Mouse (Mus musculus) limb, embryonic 12.5 days (tissue): ENCODE results near the gene Asgr2. TPM values are rescaled to one million over a fixed set of nuclear protein-coding genes. Genes with fewer than 3 reads are reported as not detected.

Source experiments
- ATAC-seq: fragments of 200-750 bp; cut with Nextera tagmentation; 2 replicates; pipeline ENCODE4 v1.8.0; 2017; ENCODE audit warnings: low read depth, moderate TSS enrichment; ENCODE audit not compliant: insufficient number of reproducible peaks, insufficient read depth, low FRiP score, low TSS enrichment
- H3K27ac ChIP-seq: fragments of 300-500 bp; sonication (generic); 2 replicates; pipeline ENCODE4 v1.5.1; 2016; ENCODE audit warnings: mild to moderate bottlenecking, moderate library complexity
- H3K27me3 ChIP-seq: fragments of 300-500 bp; sonication (generic); 2 replicates; pipeline ENCODE4 v1.6.1; 2016; ENCODE audit warnings: mild to moderate bottlenecking, moderate library complexity
- H3K36me3 ChIP-seq: fragments of 300-500 bp; sonication (generic); 2 replicates; pipeline ENCODE4 v1.6.1; 2016; ENCODE audit warnings: mild to moderate bottlenecking, moderate library complexity
- H3K4me1 ChIP-seq: fragments of 300-500 bp; sonication (generic); replicated peaks from 2 replicates; pipeline ENCODE4 v1.6.1; 2016
- H3K4me2 ChIP-seq: fragments of 300-500 bp; sonication (generic); 2 replicates; pipeline ENCODE4 v1.6.1; 2016; ENCODE audit warnings: mild to moderate bottlenecking, moderate library complexity
- H3K4me3 ChIP-seq: fragments of 300-500 bp; sonication (generic); replicated peaks from 2 replicates; pipeline ENCODE4 v1.5.1; 2016; ENCODE audit warnings: mild to moderate bottlenecking
- H3K9ac ChIP-seq: fragments of 300-500 bp; sonication (generic); replicated peaks from 2 replicates; pipeline ENCODE4 v1.6.1; 2016; ENCODE audit warnings: mild to moderate bottlenecking, moderate library complexity
- H3K9me3 ChIP-seq: fragments of 300-500 bp; sonication (generic); 2 replicates; pipeline ENCODE4 v1.6.1; 2016; ENCODE audit warnings: mild to moderate bottlenecking, moderate library complexity
- WGBS: fragments of 180-500 bp; shearing (Covaris S2); methylation state at CpG from one replicate; pipeline ENCODE4 v1.1.7; 2016; 5-methylcytosine and 5-hydroxymethylcytosine counted together
- polyA plus RNA-seq: library from polyadenylated mRNA; unstranded; fragments of >200 nt; fragmentation: Nextera tagmentation; extraction: Ambion mirVana; gene quantifications from 2 replicates; pipeline ENCODE4 v1.2.1, GENCODE M21; 2016

The Asgr2 gene
- polyA plus RNA-seq, 1 experiment from 2014 or later: not detected

DNA sequence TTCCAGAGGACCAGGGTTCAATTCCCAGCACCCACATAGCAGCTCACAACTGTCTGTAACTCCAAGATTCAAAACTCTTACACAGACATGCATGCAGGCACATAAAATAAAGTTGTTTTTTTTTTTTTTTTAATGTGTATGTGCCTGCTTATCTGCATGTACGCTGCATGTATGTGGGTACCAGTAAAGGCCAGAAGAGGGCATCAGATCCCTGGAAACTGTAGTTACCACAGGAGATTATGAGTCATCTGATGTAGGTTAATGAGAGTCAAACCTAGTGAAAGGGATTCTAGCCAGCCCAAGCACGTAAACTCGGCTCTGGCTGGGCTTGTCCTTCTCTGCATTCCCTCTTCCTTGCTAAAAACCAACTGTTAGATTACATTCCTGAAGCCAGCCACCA lies 58.6 kb downstream of the Asgr2 start:
- no peaks in the 10 kb centered on the region for H3K36me3 ChIP-seq
- no peak for ATAC-seq
- 66% methylated on average over 3 of the region's 3 CpGs for WGBS
- H3K4me2 ChIP-seq: no peak overlapping the region
- H3K4me3 ChIP-seq: no peak overlapping the region
- no peak overlapping the region for H3K9ac ChIP-seq
- no peaks in the 10 kb centered on the region for H3K27me3 ChIP-seq
- no peaks in the 10 kb centered on the region for H3K9me3 ChIP-seq
- H3K27ac ChIP-seq: no peak overlapping the region
- H3K4me1 ChIP-seq: no peaks in the 10 kb centered on the region

Other genes with a start within 250 kb of the Asgr2 start
- 111 and 120 TPM in 2 replicates for gene Plscr3, start 246.3 kb upstream of the Asgr2 start, polyA plus RNA-seq
- gene Tnk1, start 233.9 kb upstream of the Asgr2 start, polyA plus RNA-seq: 1.6 and 2.3 TPM in 2 replicates
- gene Tmem95, start 214.6 kb upstream of the Asgr2 start, polyA plus RNA-seq: not detected in 2 replicates
- 3.7 and 4.4 TPM in 2 replicates for gene Kctd11, start 211.2 kb upstream of the Asgr2 start, polyA plus RNA-seq
- gene Acap1, start 197.1 kb upstream of the Asgr2 start, polyA plus RNA-seq: 0.90 and 1.5 TPM in 2 replicates
- gene 2810408A11Rik, start 191.7 kb upstream of the Asgr2 start, polyA plus RNA-seq: 30.4 and 32.8 TPM in 2 replicates
- 10.9 and 12.7 TPM in 2 replicates for gene Neurl4, start 191.6 kb upstream of the Asgr2 start, polyA plus RNA-seq
- 92.0 and 93.5 TPM in 2 replicates for gene Gps2, start 178.8 kb upstream of the Asgr2 start, polyA plus RNA-seq
- 1,762 and 1,851 TPM in 2 replicates for gene Eif5a, start 170.7 kb upstream of the Asgr2 start, polyA plus RNA-seq
- gene Ybx2, start 156.8 kb upstream of the Asgr2 start, polyA plus RNA-seq: 14.0 and 15.5 TPM in 2 replicates
- gene Slc2a4, start 144.5 kb upstream of the Asgr2 start, polyA plus RNA-seq: 34.1 and 35.7 TPM in 2 replicates
- gene Cldn7, start 127.9 kb upstream of the Asgr2 start, polyA plus RNA-seq: 15.7 and 18.1 TPM in 2 replicates
- 24.5 and 27.8 TPM in 2 replicates for gene Ctdnep1, start 111.5 kb upstream of the Asgr2 start, polyA plus RNA-seq
- gene Elp5, start 110.1 kb upstream of the Asgr2 start, polyA plus RNA-seq: 124 and 126 TPM in 2 replicates
- 398 and 426 TPM in 2 replicates for gene Gabarap, start 101.5 kb upstream of the Asgr2 start, polyA plus RNA-seq
- 102 and 108 TPM in 2 replicates for gene Phf23, start 96.9 kb upstream of the Asgr2 start, polyA plus RNA-seq
- gene Dvl2, start 92.0 kb upstream of the Asgr2 start, polyA plus RNA-seq: 69.4 and 69.5 TPM in 2 replicates
- gene Acadvl, start 77.2 kb upstream of the Asgr2 start, polyA plus RNA-seq: 65.9 and 67.1 TPM in 2 replicates
- gene Dlg4, start 75.7 kb upstream of the Asgr2 start, polyA plus RNA-seq: 10.6 and 13.6 TPM in 2 replicates
- gene Asgr1, start 38.6 kb upstream of the Asgr2 start, polyA plus RNA-seq: 1.5 and 2.3 TPM in 2 replicates
- gene Mgl2, start 37.7 kb downstream of the Asgr2 start, polyA plus RNA-seq: not detected in 2 replicates
- 0.28 TPM in 1 of 2 replicates, not detected in the other for gene Clec10a, start 63.6 kb downstream of the Asgr2 start, polyA plus RNA-seq
- 1.5 and 1.8 TPM in 2 replicates for gene Slc16a11, start 120.1 kb downstream of the Asgr2 start, polyA plus RNA-seq
- 16.1 and 18.5 TPM in 2 replicates for gene Slc16a13, start 128.4 kb downstream of the Asgr2 start, polyA plus RNA-seq
- 7.1 and 8.2 TPM in 2 replicates for gene Bcl6b, start 137.2 kb downstream of the Asgr2 start, polyA plus RNA-seq
- 215 and 222 TPM in 2 replicates for gene 0610010K14Rik, start 145.3 kb downstream of the Asgr2 start, polyA plus RNA-seq
- 9.9 and 10.4 TPM in 2 replicates for gene Gm21988, start 147.2 kb downstream of the Asgr2 start, polyA plus RNA-seq
- gene Rnasek, start 147.2 kb downstream of the Asgr2 start, polyA plus RNA-seq: 117 and 118 TPM in 2 replicates
- 2.8 and 3.5 TPM in 2 replicates for gene Alox12, start 162.7 kb downstream of the Asgr2 start, polyA plus RNA-seq
- gene Alox12e, start 230.0 kb downstream of the Asgr2 start, polyA plus RNA-seq: not detected in 2 replicates